Mouse (Mus musculus) intestine, postnatal 0 days (tissue): ENCODE results near the gene Hspg2. TPM values are rescaled to one million over a fixed set of nuclear protein-coding genes. Genes with fewer than 3 reads are reported as not detected.
A peak's percentile ranks its signal among the peaks of the same experiment; 100 is the strongest.

Experiments
- ATAC-seq: fragments of 200-750 bp; cut with Nextera tagmentation; 2 replicates; pipeline ENCODE4 v1.8.0; 2017; ENCODE audit warnings: mild to moderate bottlenecking, moderate TSS enrichment, moderate library complexity
- H3K27ac ChIP-seq: fragments of 300-500 bp; sonication (generic); 2 replicates; pipeline ENCODE4 v1.5.1; 2014; ENCODE audit warnings: mild to moderate bottlenecking, low read depth, low read length, moderate library complexity
- H3K27me3 ChIP-seq: fragments of 300-500 bp; sonication (generic); replicated peaks from 2 replicates; pipeline ENCODE4 v1.6.1; 2014; ENCODE audit warnings: low read length, mixed read lengths; ENCODE audit not compliant: control insufficient read depth, insufficient read depth
- H3K36me3 ChIP-seq: fragments of 300-500 bp; sonication (generic); 2 replicates; pipeline ENCODE4 v1.6.1; 2014; ENCODE audit warnings: mild to moderate bottlenecking, moderate library complexity; ENCODE audit not compliant: control insufficient read depth, insufficient read depth
- H3K4me1 ChIP-seq: fragments of 300-500 bp; sonication (generic); replicated peaks from 2 replicates; pipeline ENCODE4 v1.6.1; 2014; ENCODE audit warnings: antibody characterized with exemption, low read length, mixed read lengths; ENCODE audit not compliant: control insufficient read depth, insufficient read depth
- H3K4me2 ChIP-seq: fragments of 300-500 bp; sonication (generic); replicated peaks from 2 replicates; pipeline ENCODE4 v1.6.1; 2014; ENCODE audit warnings: low read depth, mild to moderate bottlenecking, moderate library complexity
- H3K4me3 ChIP-seq: fragments of 300-500 bp; sonication (generic); 2 replicates; pipeline ENCODE4 v1.5.1; 2014; ENCODE audit warnings: low read depth, low read length
- H3K9ac ChIP-seq: fragments of 300-500 bp; sonication (generic); 2 replicates; pipeline ENCODE4 v1.6.1; 2014; ENCODE audit warnings: mild to moderate bottlenecking, low read depth, low read length
- H3K9me3 ChIP-seq: fragments of 300-500 bp; sonication (generic); 2 replicates; pipeline ENCODE4 v1.6.1; 2016; ENCODE audit warnings: mixed run types; ENCODE audit not compliant: control insufficient read depth
- CTCF ChIP-seq: sonication (generic); IDR thresholded peaks from 2 replicates; pipeline ENCODE4 v1.5.1; 2016; ENCODE audit warnings: low read depth, mild to moderate bottlenecking, control low read depth, antibody characterized with exemption, moderate library complexity
- WGBS: fragments of 180-500 bp; shearing (Covaris S2); extraction: QIAGEN DNeasy Blood & Tissue Kit; methylation state at CpG from one replicate; pipeline ENCODE4 v1.1.7; 2014; 5-methylcytosine and 5-hydroxymethylcytosine counted together
- polyA plus RNA-seq: library from polyadenylated mRNA; unstranded; fragments of >200 nt; fragmentation: Nextera tagmentation; extraction: Ambion mirVana; gene quantifications from 2 replicates; pipeline ENCODE4 v1.2.1, GENCODE M21; 2015

The Hspg2 gene
- polyA plus RNA-seq, 1 experiment from 2014 or later = 16.3 TPM

GRCm38 (mm10) chr4:137553466-137553865 lies 84.9 kb downstream of the Hspg2 start:
- Histone ChIP-seq H3K9ac (no peak overlapping the region), H3K9me3 (no peaks in the 10 kb centered on the region), H3K36me3 (peaks cover 51% of the 10 kb centered on the region), H3K4me1 (no peaks in the 10 kb centered on the region), H3K4me2 (no peak overlapping the region), H3K27me3 (no peaks in the 10 kb centered on the region), H3K4me3 (no peak overlapping the region), H3K27ac (no peak overlapping the region)
- 96% methylated on average over 17 of the region's 17 CpGs for WGBS
- ATAC-seq = no peak
- TF ChIP-seq CTCF = no peak

DNA sequence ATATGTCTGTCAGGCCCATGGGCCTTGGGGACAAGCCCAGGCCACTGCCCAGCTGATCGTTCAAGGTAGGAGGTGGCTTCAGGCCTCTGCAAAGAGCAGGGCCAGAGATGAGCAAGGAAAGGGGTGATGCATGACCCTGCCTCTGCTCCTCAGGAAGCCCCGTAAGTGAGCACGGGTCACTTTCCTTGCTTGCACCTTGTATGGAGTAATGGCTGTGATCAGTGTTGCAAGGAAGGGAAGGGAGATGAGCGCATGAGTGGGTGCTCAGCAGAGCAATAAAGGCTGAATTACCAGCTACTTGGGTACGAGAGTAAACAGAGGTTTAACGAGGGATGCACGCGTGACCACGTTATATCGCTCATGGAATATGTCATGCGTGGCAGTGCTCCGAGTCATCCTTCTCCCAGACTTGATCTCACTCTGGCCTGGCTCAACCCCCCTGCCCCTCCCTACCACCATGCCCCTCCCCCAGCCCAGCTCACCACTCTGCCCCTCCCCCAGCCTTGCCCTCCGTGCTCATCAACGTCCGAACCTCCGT lies 88.2 kb downstream of the Hspg2 start:
- H3K9me3 ChIP-seq = no peaks in the 10 kb centered on the region
- H3K27ac ChIP-seq = no peak overlapping the region
- no peaks in the 10 kb centered on the region for H3K4me1 ChIP-seq
- WGBS = 90% methylated on average over 16 of the region's 16 CpGs
- no peak overlapping the region for H3K4me3 ChIP-seq
- ATAC-seq = no peak
- H3K27me3 ChIP-seq = no peaks in the 10 kb centered on the region
- no peak overlapping the region for H3K9ac ChIP-seq
- H3K36me3 ChIP-seq = peaks cover 48% of the 10 kb centered on the region; the same call in 1 of the 2 replicates
- TF ChIP-seq CTCF = no peak
- H3K4me2 ChIP-seq = no peak overlapping the region

DNA sequence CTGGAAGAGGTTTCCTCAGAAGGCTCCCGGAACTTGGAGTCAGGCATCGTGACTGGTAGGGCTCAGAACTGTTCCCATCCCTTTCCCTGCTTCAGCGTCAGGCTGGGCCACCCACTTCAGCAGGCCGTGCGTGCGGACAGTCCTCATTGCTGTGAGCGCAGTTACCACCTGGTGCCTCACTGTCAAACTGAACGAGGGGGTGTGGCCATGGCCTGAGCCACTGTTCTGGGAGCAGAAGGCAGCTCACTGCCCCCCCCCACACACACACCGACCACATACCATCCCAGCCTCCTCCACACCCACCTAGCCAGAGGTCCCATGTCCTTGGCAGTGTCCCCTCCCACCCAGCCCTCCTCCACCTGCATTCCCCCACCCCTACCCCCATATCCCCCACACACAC lies 101.3 kb downstream of the Hspg2 start:
- TF ChIP-seq CTCF = no peak
- no peak overlapping the region for H3K27ac ChIP-seq
- H3K4me2 ChIP-seq = no peak overlapping the region
- no peak overlapping the region for H3K9ac ChIP-seq
- WGBS = 71% methylated on average over 9 of the region's 9 CpGs
- no peaks in the 10 kb centered on the region for H3K4me1 ChIP-seq
- ATAC-seq = no peak
- no peak overlapping the region for H3K4me3 ChIP-seq
- H3K9me3 ChIP-seq = no peaks in the 10 kb centered on the region
- no peaks in the 10 kb centered on the region for H3K27me3 ChIP-seq
- H3K36me3 ChIP-seq = peaks cover 35% of the 10 kb centered on the region; the same call in 1 of the 2 replicates

- Histone ChIP-seq H3K9me3 (no peaks in the 10 kb centered on the region), H3K27me3 (0 out of 2 replicates have a peak, but pooled peaks cover 2% of the 10 kb centered on the region), H3K4me1 (no peaks in the 10 kb centered on the region), H3K4me2 (no peak within 1 kb of the TSS), H3K4me3 (no peak within 1 kb of the TSS), H3K36me3 (peaks cover 8% of the 10 kb centered on the region; the same call in 1 of the 2 replicates), H3K27ac (no peak within 1 kb of the TSS), H3K9ac (no peak within 1 kb of the TSS)
- no peak for ATAC-seq
- TF ChIP-seq CTCF = no peak
- 89% methylated on average over 10 of the region's 10 CpGs for WGBS
Measured at GRCm38 (mm10) chr4:137574469-137574868, 105.9 kb downstream of the Hspg2 start, which contains the start of gene Ldlrad2. TSS of gene Ldlrad2 (minus strand) at chr4:137574569.

GRCm38 (mm10) chr4:137577486-137577885 lies 108.9 kb downstream of the Hspg2 start:
- WGBS = 97% methylated on average over 12 of the region's 12 CpGs
- no peaks in the 10 kb centered on the region for H3K36me3 ChIP-seq
- H3K27me3 ChIP-seq = 0 out of 2 replicates have a peak, but pooled peaks cover 2% of the 10 kb centered on the region
- H3K9ac ChIP-seq = no peak overlapping the region
- ATAC-seq = no peak
- H3K4me3 ChIP-seq = no peak overlapping the region
- no peaks in the 10 kb centered on the region for H3K9me3 ChIP-seq
- H3K27ac ChIP-seq = no peak overlapping the region
- TF ChIP-seq CTCF = no peak
- H3K4me1 ChIP-seq = no peaks in the 10 kb centered on the region
- no peak overlapping the region for H3K4me2 ChIP-seq

GRCm38 (mm10) chr4:137578181-137578845 lies 109.7 kb downstream of the Hspg2 start:
- H3K4me2 ChIP-seq = peak overlapping the region; percentile 59
- H3K27ac ChIP-seq = no peak overlapping the region
- H3K4me1 ChIP-seq = no peaks in the 10 kb centered on the region
- H3K36me3 ChIP-seq = no peaks in the 10 kb centered on the region
- no peak overlapping the region for H3K9ac ChIP-seq
- peak overlapping the region; percentile 24; the same call in 1 of the 2 replicates for H3K4me3 ChIP-seq
- peak; percentile 85 for TF ChIP-seq CTCF
- WGBS = 4% methylated on average over 39 of the region's 39 CpGs
- no peak for ATAC-seq
- no peaks in the 10 kb centered on the region for H3K9me3 ChIP-seq
- 0 out of 2 replicates have a peak, but pooled peaks cover 2% of the 10 kb centered on the region for H3K27me3 ChIP-seq
